Mouse (Mus musculus) left cerebral cortex, postnatal 10 days (tissue): ENCODE data around the gene Castor1. TPM values are rescaled to one million over a fixed set of nuclear protein-coding genes. Genes with fewer than 3 reads are reported as not detected.

Source experiments
- DNase-seq, 2 experiments: peaks; one replicate each; pipeline ENCODE4 v3.0.0; 2021 to 2022; ENCODE audit warnings: low spot score in 2 of 2, mixed read lengths in 1 of 2; ENCODE audit errors: extremely low spot score in 1 of 2
- intact Hi-C: fragments of 180-260 bp; cut with DNase I; formaldehyde crosslinking; loops from one replicate; pipeline ENCODE4 v1.15.1; 2025
- total RNA-seq, 2 experiments: library from RNA; stranded (reverse); gene quantifications; 2 replicates each; pipeline ENCODE4 v1.2.3; 2021

Gene Castor1
- total RNA-seq, 2 experiments from 2014 or later: 2.1 to 5.2 TPM

- peak in 1 of 2 experiments; percentile 65 for DNase-seq
- intact Hi-C loops: no loop called here
These were observed 14.3 kb upstream of the Castor1 start for GRCm38 (mm10) chr11:4203705-4204074.

GRCm38 (mm10) chr11:4205097-4205655 lies 12.8 kb upstream of the Castor1 start:
- intact Hi-C loops: no loop called here
- DNase-seq: no peak

GRCm38 (mm10) chr11:4205951-4206350 lies 12.1 kb upstream of the Castor1 start:
- intact Hi-C loops: no loop called here
- no peak for DNase-seq

GRCm38 (mm10) chr11:4206563-4206962 lies 11.5 kb upstream of the Castor1 start:
- intact Hi-C loops: no loop called here
- no peak for DNase-seq

GRCm38 (mm10) chr11:4207655-4208054 lies 10.4 kb upstream of the Castor1 start:
- DNase-seq: no peak
- intact Hi-C loops: no loop called here

- intact Hi-C loops: no loop called here
- no peak for DNase-seq
These were observed 8.5 kb upstream of the Castor1 start for GRCm38 (mm10) chr11:4209556-4209955.

- no peak for DNase-seq
- intact Hi-C loops: no loop called here
These were observed 7.2 kb upstream of the Castor1 start for GRCm38 (mm10) chr11:4210786-4211185.

GRCm38 (mm10) chr11:4213107-4213506 lies 4.9 kb upstream of the Castor1 start:
- no peak for DNase-seq
- intact Hi-C loops: no loop called here

GRCm38 (mm10) chr11:4214572-4214971 lies 3.5 kb upstream of the Castor1 start:
- intact Hi-C loops: no loop called here
- DNase-seq: no peak

- DNase-seq: no peak
- intact Hi-C loops: loop anchor here (5.0 kb wide), 1 partner anchor 78 kb away; the partner anchor contains the start of gene Rnf215
These were observed 3.0 kb upstream of the Castor1 start for GRCm38 (mm10) chr11:4215061-4215460.

- DNase-seq: peak in 1 of 2 experiments; percentile 83
- intact Hi-C loops: loop anchor here (5.0 kb wide), 1 partner anchor 79 kb away; the partner anchor contains the start of gene Rnf215
These were observed 1.6 kb upstream of the Castor1 start for GRCm38 (mm10) chr11:4216248-4217000.

GRCm38 (mm10) chr11:4218637-4219036 lies 612 bp downstream of the Castor1 start:
- intact Hi-C loops: loop anchor here (2.0 to 5.0 kb wide), 2 partner anchors 58 to 81 kb away; partner anchors contain the start of genes Ccdc157, Rnf215 and Sf3a1
- no peak for DNase-seq

GRCm38 (mm10) chr11:4219317-4219751 lies 1.3 kb downstream of the Castor1 start:
- intact Hi-C loops: loop anchor here (2.0 to 5.0 kb wide), 2 partner anchors 59 to 82 kb away; partner anchors contain the start of genes Ccdc157, Rnf215 and Sf3a1
- peak; percentile 72 to 77 for DNase-seq

- intact Hi-C loops: loop anchor here (2.0 to 5.0 kb wide), 3 partner anchors 37 to 83 kb away; partner anchors contain the start of genes Ccdc157, Lif, Rnf215 and Sf3a1
- no peak for DNase-seq
These were observed 1.9 kb downstream of the Castor1 start for GRCm38 (mm10) chr11:4219908-4220307.

- intact Hi-C loops: loop anchor here (5.0 kb wide), 1 partner anchor 37 kb away; the partner anchor contains the start of gene Lif
These were observed 2.7 kb downstream of the Castor1 start for GRCm38 (mm10) chr11:4220443-4221400.

GRCm38 (mm10) chr11:4222046-4222950 lies 4.3 kb downstream of the Castor1 start:
- intact Hi-C loops: loop anchor here (5.0 kb wide), 1 partner anchor 35 kb away; the partner anchor contains the start of gene Lif
- no peak for DNase-seq

More at GRCm38 (mm10) chr11:4220443-4221400, 2.7 kb downstream of the Castor1 start:
- peak in 1 of 2 experiments; percentile 77 for DNase-seq

- intact Hi-C loops: loop anchor here (5.0 kb wide), 1 partner anchor 34 kb away; the partner anchor contains the start of gene Lif
These were observed 5.6 kb downstream of the Castor1 start for GRCm38 (mm10) chr11:4223393-4224188.

More at GRCm38 (mm10) chr11:4223393-4224188, 5.6 kb downstream of the Castor1 start:
- no peak for DNase-seq
